Mouse (Mus musculus): ENCODE data around the gene Kmt2e. TPM values are rescaled to one million over a fixed set of nuclear protein-coding genes. Genes with fewer than 3 reads are reported as not detected.
A peak's percentile ranks its signal among the peaks of the same experiment; 100 is the strongest.

Gene Kmt2e
- polyA plus RNA-seq, 1 experiment from 2014 or later: 76.8 TPM

DNA sequence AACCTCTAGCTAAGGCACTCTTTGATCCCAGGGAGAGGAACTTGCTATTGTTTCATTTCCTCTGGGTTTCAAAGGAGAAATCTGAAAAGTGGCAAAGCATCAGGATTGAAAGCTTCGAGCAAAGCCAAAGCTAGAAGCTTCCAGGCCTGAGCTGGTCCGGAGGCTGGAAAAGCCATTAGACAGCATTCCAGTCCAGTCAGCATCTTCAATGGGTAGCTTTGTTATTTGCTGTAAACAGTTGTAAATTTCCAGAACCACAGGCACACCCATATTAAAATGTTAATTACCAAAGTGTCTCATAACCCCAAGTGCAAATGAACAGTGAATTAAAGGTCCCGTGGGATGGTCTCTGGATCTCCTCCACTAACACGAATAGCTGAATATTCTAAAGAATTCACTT lies 21.2 kb upstream of the Kmt2e start:
- DNase-seq (ENCODE audit: low spot score): peak; percentile 65
- Histone ChIP-seq H3K4me1 (replicated peaks; ENCODE audit: insufficient read depth, low read length) (peaks cover 40% of the 10 kb centered on the region), H3K4me2 (ENCODE audit: low read length) (no peak overlapping the region), H3K9me3 (replicated peaks; ENCODE audit: low read length) (no peaks in the 10 kb centered on the region), H3K4me3 (replicated peaks; ENCODE audit: low read depth, low read length) (no peak overlapping the region), H3K27me3 (ENCODE audit: insufficient read depth, low read length) (no peaks in the 10 kb centered on the region), H3K36me3 (ENCODE audit: insufficient read depth, low read length) (no peaks in the 10 kb centered on the region), H3K9ac (ENCODE audit: low read depth, low read length) (no peak overlapping the region), H3K27ac (peak overlapping the region; percentile 72)
- 42% methylated on average over 4 of the region's 4 CpGs for WGBS
- no peak for ATAC-seq (replicated peaks; ENCODE audit: low FRiP score, low read depth)
- no peak for TF ChIP-seq CTCF (IDR thresholded peaks at IDR 0.05; ENCODE audit: low read depth)

DNA sequence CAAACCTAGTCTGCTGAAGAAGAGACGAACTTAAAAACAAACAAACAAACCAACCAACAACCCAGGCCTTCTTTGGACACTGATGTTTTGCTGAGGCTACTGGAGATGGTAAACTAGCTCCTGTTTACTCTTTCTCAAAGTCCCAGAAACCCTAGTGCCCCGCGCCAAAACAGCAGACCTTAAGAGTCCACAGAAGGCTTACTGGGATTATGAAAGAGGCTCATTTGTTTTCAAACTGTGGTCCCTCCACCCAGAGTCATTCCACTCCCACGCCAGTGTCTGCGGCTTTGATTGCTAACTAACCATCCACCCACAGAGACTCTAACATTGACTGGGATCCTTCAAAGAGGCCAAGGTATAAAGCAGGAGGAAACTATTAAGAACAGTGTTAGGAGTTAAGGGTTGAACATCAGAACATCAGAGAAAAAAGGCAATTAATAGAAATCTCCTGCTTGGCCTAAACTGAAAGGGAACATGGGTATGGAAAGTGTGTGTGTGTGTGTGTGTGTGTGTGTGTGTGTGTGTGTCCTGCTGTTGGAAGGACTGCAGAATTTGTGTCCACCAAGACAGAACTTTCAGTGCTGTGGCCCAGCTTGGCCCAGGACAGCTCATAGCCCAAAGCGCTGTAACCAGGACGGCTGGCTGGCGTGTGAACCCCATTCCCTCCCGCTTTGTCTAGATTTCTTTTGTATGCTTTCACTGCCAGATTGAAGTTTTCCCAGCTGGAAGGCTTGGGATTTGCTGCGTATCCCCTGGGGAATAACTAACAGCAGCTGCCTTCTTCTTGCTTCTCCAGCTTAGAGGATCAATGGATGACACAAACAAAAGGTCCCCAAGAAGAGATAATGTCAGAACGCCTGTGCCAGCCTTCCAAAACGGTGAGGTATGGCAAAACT lies 20.4 kb upstream of the Kmt2e start:
- WGBS: 56% methylated on average over 12 of the region's 12 CpGs
- H3K27ac ChIP-seq: peak overlapping the region; percentile 72

DNA sequence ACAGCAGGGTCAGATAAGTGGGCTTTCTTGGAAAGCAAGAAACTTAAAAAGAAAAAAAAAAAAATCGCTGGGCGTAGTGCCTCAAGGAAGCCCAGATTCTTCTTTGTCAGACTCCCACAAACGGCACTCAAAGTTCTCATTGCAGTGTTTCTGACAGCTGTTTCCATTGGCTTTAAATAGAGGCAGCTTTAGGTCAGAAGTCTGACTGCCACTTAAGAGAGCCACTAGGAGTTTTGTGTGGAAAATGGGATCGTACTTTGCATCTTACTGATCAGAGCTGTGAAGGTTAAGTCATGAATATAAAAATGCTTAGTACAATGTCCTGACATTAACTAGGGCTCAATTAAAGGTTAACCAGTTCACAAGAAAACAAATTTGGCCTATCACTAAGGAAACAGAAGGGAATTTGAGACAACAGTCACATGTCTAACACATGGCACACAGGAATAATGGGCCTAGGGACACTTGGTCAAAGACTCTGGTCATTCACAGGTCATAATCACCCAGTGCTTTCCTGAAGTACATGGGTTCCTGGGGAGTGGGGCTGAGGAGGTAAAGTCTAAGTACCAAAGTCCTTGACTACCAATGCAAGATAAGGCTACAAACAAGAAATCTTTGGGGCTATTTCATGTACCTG lies 19.6 kb upstream of the Kmt2e start:
- Histone ChIP-seq H3K9me3 (replicated peaks; ENCODE audit: low read length) (no peaks in the 10 kb centered on the region), H3K36me3 (ENCODE audit: insufficient read depth, low read length) (no peaks in the 10 kb centered on the region), H3K4me2 (ENCODE audit: low read length) (0 out of 2 replicates have a peak overlapping the region, but pooled peaks have one; percentile 2), H3K9ac (ENCODE audit: low read depth, low read length) (no peak overlapping the region), H3K4me3 (replicated peaks; ENCODE audit: low read depth, low read length) (no peak overlapping the region), H3K27ac (peak overlapping the region; percentile 72), H3K27me3 (ENCODE audit: insufficient read depth, low read length) (no peaks in the 10 kb centered on the region), H3K4me1 (replicated peaks; ENCODE audit: insufficient read depth, low read length) (peaks cover 44% of the 10 kb centered on the region)
- ATAC-seq (replicated peaks; ENCODE audit: low FRiP score, low read depth) (peak; percentile 25; the same call in 1 of the 2 replicates), DNase-seq (ENCODE audit: low spot score) (peak; percentile 66)
- 37% methylated on average over 4 of the region's 4 CpGs for WGBS
- TF ChIP-seq CTCF (IDR thresholded peaks at IDR 0.05; ENCODE audit: low read depth): no peak

More for the DNA sequence above, 20.4 kb upstream of the Kmt2e start:
- no peaks in the 10 kb centered on the region for H3K27me3 ChIP-seq (ENCODE audit: insufficient read depth, low read length)
- no peak overlapping the region for H3K9ac ChIP-seq (ENCODE audit: low read depth, low read length)
- no peaks in the 10 kb centered on the region for H3K9me3 ChIP-seq (replicated peaks; ENCODE audit: low read length)
- DNase-seq (ENCODE audit: low spot score): peak; percentile 69
- no peak for TF ChIP-seq CTCF (IDR thresholded peaks at IDR 0.05; ENCODE audit: low read depth)
- peak overlapping the region; percentile 2; the same call in 1 of the 2 replicates for H3K4me2 ChIP-seq (ENCODE audit: low read length)
- H3K4me1 ChIP-seq (replicated peaks; ENCODE audit: insufficient read depth, low read length): peaks cover 41% of the 10 kb centered on the region
- no peaks in the 10 kb centered on the region for H3K36me3 ChIP-seq (ENCODE audit: insufficient read depth, low read length)
- no peak overlapping the region for H3K4me3 ChIP-seq (replicated peaks; ENCODE audit: low read depth, low read length)
- ATAC-seq (replicated peaks; ENCODE audit: low FRiP score, low read depth): no peak

DNA sequence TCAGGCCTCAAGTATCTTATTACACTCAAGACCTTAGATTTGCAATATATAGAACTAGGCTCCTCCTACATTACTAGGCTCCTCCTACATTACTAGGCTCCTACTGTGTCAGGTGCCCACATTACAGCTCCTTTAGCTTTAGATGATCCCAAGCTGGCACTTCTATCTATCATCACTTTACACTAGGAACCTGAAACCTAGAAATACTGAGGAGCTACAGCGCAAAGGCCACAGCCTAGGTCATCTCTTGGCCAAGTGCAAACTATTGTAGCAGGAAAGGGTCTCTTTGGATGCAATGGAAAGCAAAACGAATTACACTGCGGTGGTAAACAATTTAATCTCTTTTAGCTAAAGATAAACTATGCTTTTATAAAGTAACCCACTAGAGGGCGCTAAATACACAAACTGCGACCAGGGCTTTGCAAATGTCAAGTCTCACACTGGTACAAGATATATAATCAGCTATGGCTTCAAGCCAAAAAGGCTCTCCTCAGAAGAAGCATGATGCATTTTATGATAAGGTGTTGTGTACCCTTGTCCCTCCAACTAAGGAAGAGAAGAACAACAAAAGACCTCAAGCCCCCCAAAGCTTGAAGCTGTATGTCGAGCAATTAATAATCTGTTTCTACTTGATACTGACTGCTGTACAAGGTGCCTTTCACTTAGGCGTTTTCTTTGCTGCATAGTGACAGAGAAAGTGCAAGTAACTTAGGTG lies 18.5 kb upstream of the Kmt2e start:
- peak; percentile 26; the same call in 1 of the 2 replicates for ATAC-seq (replicated peaks; ENCODE audit: low FRiP score, low read depth)
- Histone ChIP-seq H3K27ac (peak overlapping the region; percentile 72; the same call in 1 of the 2 replicates), H3K9me3 (replicated peaks; ENCODE audit: low read length) (no peaks in the 10 kb centered on the region), H3K27me3 (ENCODE audit: insufficient read depth, low read length) (no peaks in the 10 kb centered on the region), H3K4me2 (ENCODE audit: low read length) (0 out of 2 replicates have a peak overlapping the region, but pooled peaks have one; percentile 3), H3K9ac (ENCODE audit: low read depth, low read length) (no peak overlapping the region), H3K36me3 (ENCODE audit: insufficient read depth, low read length) (no peaks in the 10 kb centered on the region), H3K4me1 (replicated peaks; ENCODE audit: insufficient read depth, low read length) (peaks cover 41% of the 10 kb centered on the region), H3K4me3 (replicated peaks; ENCODE audit: low read depth, low read length) (no peak overlapping the region)
- TF ChIP-seq CTCF (IDR thresholded peaks at IDR 0.05; ENCODE audit: low read depth): peak; percentile 91
- 26% methylated on average over 7 of the region's 7 CpGs for WGBS
- peak; percentile 93 for DNase-seq (ENCODE audit: low spot score)

DNA sequence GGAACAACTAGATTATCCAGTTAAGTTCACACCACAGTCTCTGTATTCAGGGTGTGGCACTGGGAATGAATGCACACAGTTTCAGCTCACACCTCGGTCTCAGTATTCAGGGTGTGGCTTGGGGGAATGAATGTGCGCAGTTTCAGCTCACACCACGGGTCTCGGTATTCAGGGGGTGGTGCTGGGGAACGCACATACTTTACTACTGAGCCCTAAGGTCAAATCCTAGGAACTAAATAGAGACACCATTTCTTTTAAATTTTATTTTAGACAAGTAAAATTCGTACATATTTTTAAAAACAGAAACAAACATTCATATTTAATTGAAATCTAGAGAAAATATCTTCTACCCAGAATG lies 18.0 kb upstream of the Kmt2e start:
- Histone ChIP-seq H3K4me3 (replicated peaks; ENCODE audit: low read depth, low read length) (no peak overlapping the region), H3K27me3 (ENCODE audit: insufficient read depth, low read length) (no peaks in the 10 kb centered on the region), H3K36me3 (ENCODE audit: insufficient read depth, low read length) (no peaks in the 10 kb centered on the region), H3K9ac (ENCODE audit: low read depth, low read length) (no peak overlapping the region), H3K4me2 (ENCODE audit: low read length) (0 out of 2 replicates have a peak overlapping the region, but pooled peaks have one; percentile 3), H3K4me1 (replicated peaks; ENCODE audit: insufficient read depth, low read length) (peaks cover 39% of the 10 kb centered on the region), H3K27ac (0 out of 2 replicates have a peak overlapping the region, but pooled peaks have one; percentile 55), H3K9me3 (replicated peaks; ENCODE audit: low read length) (no peaks in the 10 kb centered on the region)
- 0 out of 2 replicates have a peak, but pooled peaks have one; percentile 0 for ATAC-seq (replicated peaks; ENCODE audit: low FRiP score, low read depth)
- no peak for DNase-seq (ENCODE audit: low spot score)
- TF ChIP-seq CTCF (IDR thresholded peaks at IDR 0.05; ENCODE audit: low read depth): no peak
- WGBS: 50% methylated on average over 6 of the region's 6 CpGs

DNA sequence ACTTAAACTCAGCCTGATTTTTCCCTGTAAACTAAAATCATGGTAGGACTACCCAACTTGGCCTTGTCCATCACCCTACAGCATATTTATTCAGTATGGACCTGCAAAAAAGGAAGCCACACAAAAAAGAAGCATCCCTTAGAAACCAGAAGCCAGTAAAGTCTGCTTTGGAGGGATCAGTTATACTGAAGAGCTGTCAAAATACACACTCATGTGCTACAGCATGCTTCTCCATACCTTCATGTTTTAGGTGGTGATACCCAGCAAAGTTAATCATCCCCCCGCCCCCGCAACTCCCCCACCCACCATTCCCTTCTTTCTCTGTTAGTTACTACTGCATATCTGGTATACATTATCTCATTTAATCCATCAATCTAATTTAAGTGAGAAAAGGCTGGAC lies 16.5 kb upstream of the Kmt2e start:
- Histone ChIP-seq H3K4me3 (replicated peaks; ENCODE audit: low read depth, low read length) (peak overlapping the region; percentile 63), H3K27me3 (ENCODE audit: insufficient read depth, low read length) (no peaks in the 10 kb centered on the region), H3K27ac (peak overlapping the region; percentile 97), H3K36me3 (ENCODE audit: insufficient read depth, low read length) (no peaks in the 10 kb centered on the region), H3K9ac (ENCODE audit: low read depth, low read length) (peak overlapping the region; percentile 79), H3K4me1 (replicated peaks; ENCODE audit: insufficient read depth, low read length) (peaks cover 32% of the 10 kb centered on the region), H3K9me3 (replicated peaks; ENCODE audit: low read length) (no peaks in the 10 kb centered on the region), H3K4me2 (ENCODE audit: low read length) (peak overlapping the region; percentile 84)
- 63% methylated on average over 2 of the region's 2 CpGs for WGBS
- DNase-seq (ENCODE audit: low spot score) (no peak), ATAC-seq (replicated peaks; ENCODE audit: low FRiP score, low read depth) (no peak)
- TF ChIP-seq CTCF (IDR thresholded peaks at IDR 0.05; ENCODE audit: low read depth): no peak

Data from kidney, postnatal 0 days (tissue).